Mouse (Mus musculus) liver, embryonic 14 days (tissue): Measurements from ENCODE around the gene Slc39a2. TPM values are rescaled to one million over a fixed set of nuclear protein-coding genes. Genes with fewer than 3 reads are reported as not detected.

Experiments
- polyA plus RNA-seq: library from polyadenylated mRNA; depleted of rRNA; stranded (reverse); fragments of >200 nt; gene quantifications from 2 replicates; pipeline ENCODE4 v1.2.3, GENCODE M21; 2012; rRNA removed

Gene Slc39a2
- 0.17 and 0.18 TPM in 2 replicates for polyA plus RNA-seq

DNA sequence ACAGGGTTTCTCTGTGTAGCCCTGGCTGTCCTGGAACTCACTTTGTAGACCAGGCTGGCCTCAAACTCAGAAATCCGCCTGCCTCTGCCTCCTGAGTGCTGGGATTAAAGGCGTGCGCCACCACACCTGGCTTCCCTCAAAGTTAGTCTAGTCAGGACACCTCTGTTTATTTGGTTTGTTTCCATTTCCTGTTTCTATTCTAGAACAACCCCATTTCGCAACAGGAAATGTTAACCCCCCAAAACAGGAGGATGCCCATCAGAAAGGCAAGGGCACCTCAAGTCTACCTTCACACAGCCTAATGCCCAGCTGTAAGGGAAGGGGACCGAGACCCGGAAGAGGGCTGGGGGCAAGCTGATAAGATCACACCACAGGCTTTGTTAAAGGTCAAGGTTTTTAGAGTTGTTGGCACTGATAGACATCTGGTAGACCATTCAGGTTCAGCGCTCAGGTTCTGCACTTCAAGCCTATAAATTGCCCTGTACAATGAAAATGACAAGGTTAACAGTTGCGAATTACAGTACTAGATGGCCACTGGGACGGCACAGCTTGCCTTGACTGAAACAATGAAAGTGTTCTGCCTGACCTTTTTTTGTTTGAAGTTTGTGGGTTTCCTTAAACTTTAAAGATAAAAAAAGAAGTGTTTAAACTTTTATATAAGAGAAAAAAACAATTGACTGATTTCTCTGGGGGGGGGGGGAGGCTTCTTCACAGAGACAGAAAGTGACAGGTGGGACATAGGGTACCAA, at the start of gene Slc39a2:
Gene Slc39a2, plus strand, starts transcription at position 699 of the 749 bp plus-strand sequence.

DNA sequence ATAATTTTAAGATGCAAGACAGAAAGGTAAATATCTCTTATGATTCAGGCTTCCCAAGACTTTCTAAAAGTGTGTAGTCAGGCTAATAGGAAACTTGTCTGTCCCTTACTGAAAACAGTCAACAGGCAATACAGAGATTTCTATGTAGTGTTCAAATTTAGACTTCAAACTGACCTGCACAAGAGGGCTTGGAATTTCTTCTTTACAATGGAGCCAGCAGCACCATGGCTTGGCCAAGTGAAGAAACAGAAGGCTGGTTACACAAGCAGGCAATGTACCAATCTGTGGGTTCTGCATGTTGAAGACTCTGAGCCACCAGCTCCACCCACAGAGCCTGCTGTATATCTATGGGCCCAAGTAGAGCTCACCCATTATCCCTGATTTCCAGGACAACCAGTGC, 39.3 kb upstream of the Slc39a2 start, which contains the start of gene Ear6:
Gene Ear6, plus strand, starts transcription at position 301 of the 400 bp plus-strand sequence.

DNA sequence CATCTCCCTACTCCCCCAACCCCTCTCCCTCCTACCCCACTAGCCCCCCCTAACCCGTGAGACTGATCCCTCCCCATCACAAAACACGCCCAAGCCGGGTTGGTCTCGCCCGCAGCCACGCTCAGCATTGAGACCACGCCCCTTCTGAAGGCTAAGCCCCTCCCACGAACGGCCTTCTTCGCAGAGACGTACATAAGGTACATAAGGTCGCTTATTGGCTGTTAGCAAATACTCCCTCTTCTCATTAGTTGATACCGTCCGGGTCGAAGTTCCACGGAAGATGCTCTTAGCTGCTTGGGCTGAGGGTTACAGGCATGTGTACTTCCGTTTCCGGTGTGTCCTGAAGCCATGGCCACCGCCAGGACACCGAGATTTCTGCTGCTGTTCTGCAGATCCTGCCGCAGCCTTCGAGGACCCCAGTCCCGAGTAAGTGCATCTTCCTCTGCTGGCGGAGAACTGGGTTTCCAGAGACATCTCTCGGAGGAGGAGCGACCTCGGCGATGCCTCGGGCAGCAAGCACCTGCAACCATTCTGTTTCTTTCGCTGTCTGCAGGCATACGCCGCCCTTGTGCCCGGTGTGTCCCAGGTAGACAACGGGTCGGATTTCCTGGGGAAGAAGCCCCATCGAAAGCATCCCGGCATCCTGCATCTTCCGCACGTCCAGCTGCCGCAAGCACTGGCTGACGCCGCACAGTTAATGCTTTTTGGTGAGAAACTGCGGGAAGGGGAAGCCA, 7.9 kb upstream of the Slc39a2 start, which contains the start of gene Mettl17:
Gene Mettl17, plus strand, starts transcription at position 245 of the 734 bp plus-strand sequence.

DNA sequence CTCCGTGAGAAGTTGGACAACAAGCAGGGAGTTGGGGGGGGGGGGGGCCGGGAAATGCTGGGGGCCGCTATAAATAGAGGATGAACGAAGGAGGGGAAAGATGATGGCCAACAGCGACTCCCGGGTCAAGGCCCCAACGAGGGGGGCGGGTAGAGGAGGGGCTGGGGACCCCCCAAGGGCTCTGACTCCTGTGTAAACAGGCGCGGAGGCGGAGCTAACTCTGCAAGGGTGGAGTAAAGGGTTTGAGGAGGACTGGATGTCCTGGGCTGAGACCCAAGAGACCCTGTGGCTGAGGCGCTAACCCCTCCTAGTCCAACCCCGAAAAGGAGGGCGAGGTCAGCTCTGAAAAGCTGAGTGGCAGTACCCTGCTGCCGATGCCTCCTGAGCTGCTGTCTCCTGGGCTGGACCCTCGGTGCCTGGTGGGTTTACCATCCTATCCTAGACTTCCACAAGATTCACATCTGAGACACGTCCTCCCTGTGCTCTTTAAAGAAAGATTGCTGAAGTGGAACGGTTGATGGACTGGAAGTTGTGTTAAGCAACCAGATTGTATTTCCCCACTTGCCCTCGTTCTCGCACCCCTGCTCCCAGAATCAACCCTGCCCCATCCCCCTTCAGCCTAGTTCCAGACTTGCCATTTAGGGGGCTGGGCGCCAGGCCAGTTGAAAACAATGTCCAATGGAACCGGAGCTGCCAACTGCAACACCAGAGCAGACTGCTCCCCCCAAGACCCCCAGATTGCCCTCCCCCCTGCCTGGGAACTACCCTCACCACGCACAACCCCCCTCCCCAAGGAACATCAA, 21.5 kb downstream of the Slc39a2 start, which contains the start of gene Ndrg2:
Gene Ndrg2, minus strand, starts transcription at position 199 of the 803 bp plus-strand sequence.

DNA sequence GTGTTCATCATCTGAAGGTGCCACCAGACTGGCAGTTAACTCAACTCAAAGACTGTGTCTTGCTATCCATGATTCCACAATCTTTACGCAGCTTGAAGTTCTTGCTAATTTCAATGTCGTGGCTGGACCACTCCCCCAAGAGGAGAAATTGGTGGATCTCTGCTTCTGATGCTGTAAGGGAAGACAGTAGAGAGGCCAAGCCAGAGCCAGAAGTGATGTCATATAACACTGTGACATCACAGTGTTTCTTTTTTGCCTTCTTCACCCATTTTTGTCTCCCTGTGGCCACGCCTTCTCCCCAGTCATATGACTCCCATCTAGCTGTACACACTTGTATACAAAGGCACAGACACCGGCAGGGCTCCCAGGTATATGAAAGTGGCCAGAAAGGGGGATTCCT, 25.4 kb downstream of the Slc39a2 start, which contains the start of gene Tppp2:
Gene Tppp2, plus strand, starts transcription at position 301 of the 400 bp plus-strand sequence.

DNA sequence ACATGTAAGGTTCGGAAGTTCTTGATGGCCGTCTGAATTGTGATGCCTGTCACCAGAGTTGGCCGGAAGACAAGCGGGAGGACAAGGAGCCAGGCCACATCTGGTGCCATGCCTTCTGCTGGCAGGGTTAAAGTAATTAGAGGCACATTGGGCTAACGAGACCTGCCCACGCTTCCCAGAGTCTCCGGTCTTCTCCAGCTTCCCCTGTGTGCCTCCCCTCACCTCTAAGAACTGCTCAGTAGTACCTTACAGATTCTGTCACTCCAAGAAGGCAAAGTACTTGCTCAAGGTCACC, 29.8 kb downstream of the Slc39a2 start, which contains the start of gene Rnase13:
Gene Rnase13, minus strand, starts transcription at position 203 of the 295 bp plus-strand sequence.

Other genes starting within 250 kb of the Slc39a2 start
- not detected in 2 replicates for gene Gm17079, start 197.4 kb upstream of the Slc39a2 start, polyA plus RNA-seq
- gene Gm5800, start 175.7 kb upstream of the Slc39a2 start, polyA plus RNA-seq: not detected in 2 replicates
- not detected in 2 replicates for gene Ang4, start 119.3 kb upstream of the Slc39a2 start, polyA plus RNA-seq
- not detected in 2 replicates for gene AY358078, start 92.8 kb upstream of the Slc39a2 start, polyA plus RNA-seq
- gene Ear6, start 39.2 kb upstream of the Slc39a2 start, polyA plus RNA-seq: 24.3 and 26.4 TPM in 2 replicates
- 8.5 and 9.5 TPM in 2 replicates for gene Mettl17, start 8.0 kb upstream of the Slc39a2 start, polyA plus RNA-seq
- 10.8 and 11.6 TPM in 2 replicates for gene Ndrg2, start 21.3 kb downstream of the Slc39a2 start, polyA plus RNA-seq
- gene Tppp2, start 25.5 kb downstream of the Slc39a2 start, polyA plus RNA-seq: not detected in 2 replicates
- gene Rnase13, start 29.9 kb downstream of the Slc39a2 start, polyA plus RNA-seq: not detected in 2 replicates
- 14.0 and 14.3 TPM in 2 replicates for gene Arhgef40, start 91.8 kb downstream of the Slc39a2 start, polyA plus RNA-seq
- gene Tmem253, start 122.8 kb downstream of the Slc39a2 start, polyA plus RNA-seq: 0.03 and 0.05 TPM in 2 replicates
- gene Zfp219, start 127.8 kb downstream of the Slc39a2 start, polyA plus RNA-seq: 9.1 and 10.2 TPM in 2 replicates
- gene Olfr221, start 149.6 kb downstream of the Slc39a2 start, polyA plus RNA-seq: 0.01 and 0.05 TPM in 2 replicates
- 184 and 196 TPM in 2 replicates for gene Hnrnpc, start 211.1 kb downstream of the Slc39a2 start, polyA plus RNA-seq
- 0.42 and 0.45 TPM in 2 replicates for gene Rpgrip1, start 217.8 kb downstream of the Slc39a2 start, polyA plus RNA-seq